Mouse (Mus musculus) heart, embryonic 14.5 days (tissue): ENCODE data around the gene Cd3e. TPM values are rescaled to one million over a fixed set of nuclear protein-coding genes. Genes with fewer than 3 reads are reported as not detected.

Experiments
- ATAC-seq: fragments of 200-750 bp; cut with Nextera tagmentation; 2 replicates; pipeline ENCODE4 v1.8.0; 2017; ENCODE audit warnings: low read depth, moderate TSS enrichment; ENCODE audit not compliant: insufficient number of reproducible peaks, insufficient read depth, low FRiP score
- H3K27ac ChIP-seq, 2 experiments: fragments of 200-500 bp in 1 of 2; fragments of 300-500 bp in 1 of 2; sonication (generic) in 1 of 2; replicated peaks in 1 of 2; 2 replicates each; pipeline ENCODE4 v1.5.1; 2012 to 2014; ENCODE audit warnings: low read depth in 2 of 2, low read length in 2 of 2, control low read depth in 1 of 2, mild to moderate bottlenecking in 1 of 2, mixed read lengths in 1 of 2; ENCODE audit not compliant: control insufficient read depth in 1 of 2, insufficient read depth in 1 of 2
- H3K27me3 ChIP-seq: fragments of 300-500 bp; sonication (generic); 2 replicates; pipeline ENCODE4 v1.6.1; 2014; ENCODE audit warnings: mild to moderate bottlenecking, low read length, control low read depth; ENCODE audit not compliant: control insufficient read depth, insufficient read depth
- H3K36me3 ChIP-seq: fragments of 300-500 bp; sonication (generic); 2 replicates; pipeline ENCODE4 v1.6.1; 2014; ENCODE audit warnings: mild to moderate bottlenecking, control low read depth, low read length, mixed read lengths; ENCODE audit not compliant: control insufficient read depth, insufficient read depth
- H3K4me1 ChIP-seq, 2 experiments: fragments of 200-500 bp in 1 of 2; fragments of 300-500 bp in 1 of 2; sonication (generic) in 1 of 2; 2 replicates each; pipeline ENCODE4 v1.6.1; 2012 to 2014; ENCODE audit warnings: low read length in 2 of 2, control low read depth in 1 of 2, mixed read lengths in 1 of 2; ENCODE audit not compliant: control insufficient read depth in 2 of 2, insufficient read depth in 2 of 2
- H3K4me2 ChIP-seq: fragments of 300-500 bp; sonication (generic); 2 replicates; pipeline ENCODE4 v1.6.1; 2014; ENCODE audit warnings: mild to moderate bottlenecking, low read length
- H3K4me3 ChIP-seq, 2 experiments: fragments of 200-500 bp in 1 of 2; fragments of 300-500 bp in 1 of 2; sonication (generic) in 1 of 2; 2 replicates each; pipeline ENCODE4 v1.5.1; 2012 to 2014; ENCODE audit warnings: low read length in 2 of 2, mild to moderate bottlenecking in 2 of 2, control low read depth in 1 of 2, low read depth in 1 of 2, moderate library complexity in 1 of 2; ENCODE audit not compliant: control insufficient read depth in 1 of 2, insufficient read depth in 1 of 2
- H3K9ac ChIP-seq: fragments of 300-500 bp; sonication (generic); 2 replicates; pipeline ENCODE4 v1.6.1; 2014; ENCODE audit warnings: mild to moderate bottlenecking, low read length
- H3K9me3 ChIP-seq: fragments of 300-500 bp; sonication (generic); 2 replicates; pipeline ENCODE4 v1.6.1; 2016; ENCODE audit warnings: low read length, control low read depth; ENCODE audit not compliant: control insufficient read depth
- WGBS: fragments of 180-500 bp; shearing (Covaris S2); extraction: QIAGEN DNeasy Blood & Tissue Kit; methylation state at CpG from one replicate; pipeline ENCODE4 v1.1.7; 2014; 5-methylcytosine and 5-hydroxymethylcytosine counted together
- polyA plus RNA-seq: library from polyadenylated mRNA; unstranded; fragments of >200 nt; fragmentation: Nextera tagmentation; extraction: Ambion mirVana; gene quantifications from 2 replicates; pipeline ENCODE4 v1.2.1, GENCODE M21; 2014

Gene Cd3e
- polyA plus RNA-seq, 1 experiment from 2014 or later: not detected

DNA sequence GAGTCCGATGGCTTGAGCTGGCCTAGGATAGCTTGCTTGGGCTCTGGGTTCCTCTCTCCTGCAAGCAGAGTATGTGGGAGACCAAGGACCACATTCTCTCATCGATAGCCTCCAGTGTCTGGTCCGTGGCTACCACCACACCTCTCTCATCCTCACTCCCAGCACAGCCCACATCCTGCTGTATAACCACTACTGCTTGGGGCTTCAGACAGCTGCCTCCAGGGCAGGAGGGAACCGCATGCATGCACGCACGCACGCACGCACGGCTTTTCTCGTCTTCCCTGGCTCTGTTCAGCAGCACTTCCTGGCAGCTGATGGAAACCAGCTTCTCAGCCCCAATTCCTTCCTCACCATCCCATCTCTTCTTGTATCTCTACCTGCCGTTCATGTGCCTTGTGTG is 11.3 kb downstream of the Cd3e start:
- Histone ChIP-seq H3K9ac (no peak overlapping the region), H3K27me3 (0 out of 2 replicates have a peak, but pooled peaks cover 4% of the 10 kb centered on the region), H3K4me2 (no peak overlapping the region), H3K9me3 (no peaks in the 10 kb centered on the region), H3K4me3 (no peak overlapping the region), H3K36me3 (no peaks in the 10 kb centered on the region), H3K27ac (no peak overlapping the region), H3K4me1 (no peaks in the 10 kb centered on the region)
- 71% methylated on average over 11 of the region's 11 CpGs for WGBS
- ATAC-seq: no peak

DNA sequence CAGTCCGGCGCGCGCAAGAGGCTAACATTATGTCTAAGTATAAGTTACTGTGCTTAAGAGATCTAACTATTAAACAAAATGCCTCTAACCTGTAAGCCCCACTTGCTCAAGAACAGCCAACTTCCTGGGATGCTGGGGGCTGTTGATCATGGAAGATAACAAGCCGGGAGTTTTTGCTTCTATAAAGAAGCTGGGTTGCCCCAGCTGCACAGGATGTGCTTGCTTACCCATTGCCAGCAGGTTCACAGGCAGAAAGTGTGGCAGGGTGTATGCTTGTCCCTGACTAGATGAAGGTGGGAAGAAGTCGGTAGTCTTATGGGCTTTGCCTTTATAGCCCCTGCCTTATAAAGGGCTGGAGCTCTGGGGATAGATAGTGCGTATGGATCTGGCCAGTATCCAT is 12.8 kb downstream of the Cd3e start:
- Histone ChIP-seq H3K4me1 (no peaks in the 10 kb centered on the region), H3K4me3 (no peak overlapping the region), H3K36me3 (no peaks in the 10 kb centered on the region), H3K27me3 (no peaks in the 10 kb centered on the region), H3K9me3 (no peaks in the 10 kb centered on the region), H3K27ac (no peak overlapping the region), H3K4me2 (no peak overlapping the region), H3K9ac (no peak overlapping the region)
- WGBS: 87% methylated on average over 7 of the region's 7 CpGs
- ATAC-seq: no peak

DNA sequence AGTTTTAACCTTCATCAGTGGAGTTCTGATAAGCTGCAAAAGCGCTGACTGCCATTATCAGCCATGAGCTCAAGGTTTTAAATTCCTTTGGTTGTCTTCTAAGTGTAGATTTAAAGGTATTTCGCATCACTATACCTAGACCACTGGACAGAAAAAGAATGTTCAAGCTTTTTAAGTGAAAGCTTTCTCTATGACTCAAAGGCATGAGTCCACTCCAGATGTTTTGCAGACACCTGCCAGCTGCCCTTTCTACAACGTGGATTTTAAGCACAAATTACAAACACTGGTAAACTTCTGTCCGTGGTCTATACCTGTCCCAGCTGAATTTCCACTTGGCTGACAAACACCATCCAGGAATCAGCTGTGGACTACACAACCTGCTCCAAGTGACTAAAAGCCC is 14.5 kb downstream of the Cd3e start:
- no peak for ATAC-seq
- WGBS: 53% methylated on average over 4 of the region's 4 CpGs
- Histone ChIP-seq H3K27ac (no peak overlapping the region), H3K4me3 (no peak overlapping the region), H3K9ac (no peak overlapping the region), H3K4me1 (no peaks in the 10 kb centered on the region), H3K27me3 (no peaks in the 10 kb centered on the region), H3K9me3 (no peaks in the 10 kb centered on the region), H3K4me2 (no peak overlapping the region), H3K36me3 (no peaks in the 10 kb centered on the region)

DNA sequence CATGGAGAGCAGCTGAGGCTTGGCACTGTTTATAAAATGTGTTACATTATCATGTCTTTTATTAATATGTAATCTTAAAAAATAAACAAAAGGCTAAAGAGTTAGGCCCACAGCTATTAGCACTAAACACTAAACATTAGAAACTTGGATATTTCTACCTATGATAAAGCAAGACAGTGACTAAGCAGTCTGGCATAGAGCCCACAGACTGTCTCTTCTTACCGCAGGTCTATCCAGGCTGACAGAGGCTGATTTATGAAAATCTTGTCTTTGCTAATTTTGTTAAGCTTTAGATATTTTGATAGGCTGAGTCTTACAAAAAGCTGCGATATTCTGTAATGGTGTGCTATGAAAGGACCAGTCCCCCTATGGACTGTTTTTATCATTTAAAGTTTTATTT is 16.2 kb downstream of the Cd3e start:
- H3K4me3 ChIP-seq: no peak overlapping the region
- H3K9me3 ChIP-seq: no peaks in the 10 kb centered on the region
- H3K4me2 ChIP-seq: no peak overlapping the region
- H3K27me3 ChIP-seq: no peaks in the 10 kb centered on the region
- 85% methylated on average over 2 of the region's 2 CpGs for WGBS
- no peaks in the 10 kb centered on the region for H3K4me1 ChIP-seq
- H3K36me3 ChIP-seq: no peaks in the 10 kb centered on the region
- H3K9ac ChIP-seq: no peak overlapping the region
- H3K27ac ChIP-seq: no peak overlapping the region
- ATAC-seq: no peak

DNA sequence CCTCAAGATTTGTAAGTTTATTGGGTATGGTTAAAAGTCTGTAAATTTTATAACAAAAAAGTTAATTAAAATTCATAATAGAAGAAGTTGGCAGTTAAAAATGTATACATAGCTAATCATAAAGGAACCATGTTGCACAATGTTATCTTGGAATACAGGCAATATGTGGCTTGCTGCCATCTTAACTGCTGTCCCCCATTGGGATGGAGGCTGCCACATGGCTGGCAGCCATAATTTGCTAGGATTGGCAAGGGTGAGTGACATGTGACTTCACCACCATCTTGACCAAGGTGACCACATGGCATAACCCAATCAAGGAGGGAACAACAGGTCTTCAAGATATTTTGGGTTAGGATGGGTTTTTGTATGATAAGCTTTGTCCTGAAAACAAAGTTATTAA is 17.2 kb downstream of the Cd3e start:
- Histone ChIP-seq H3K9me3 (no peaks in the 10 kb centered on the region), H3K4me2 (no peak overlapping the region), H3K4me1 (no peaks in the 10 kb centered on the region), H3K36me3 (no peaks in the 10 kb centered on the region), H3K4me3 (no peak overlapping the region), H3K27ac (no peak overlapping the region), H3K9ac (no peak overlapping the region), H3K27me3 (no peaks in the 10 kb centered on the region)
- no peak for ATAC-seq

DNA sequence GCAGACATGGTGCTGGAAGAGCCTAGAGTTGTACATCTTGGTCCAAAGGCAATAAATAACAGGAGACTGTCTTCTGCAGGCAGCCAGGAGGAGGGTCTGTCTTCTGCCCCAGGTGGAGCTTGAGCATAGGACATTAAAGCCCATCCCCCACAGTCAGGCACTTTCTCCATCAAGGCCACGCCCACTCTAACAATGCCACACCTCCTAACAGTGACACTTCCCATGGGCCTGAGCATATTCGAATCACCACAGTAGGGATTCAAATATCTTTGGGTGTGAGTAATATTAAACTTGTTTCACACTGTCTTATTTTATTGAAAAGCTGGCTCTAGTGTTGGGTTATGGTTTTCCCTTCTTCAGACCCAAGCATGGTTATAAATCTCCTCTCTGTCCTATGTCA is 17.6 kb downstream of the Cd3e start:
- Histone ChIP-seq H3K4me3 (no peak overlapping the region), H3K27me3 (no peaks in the 10 kb centered on the region), H3K4me2 (no peak overlapping the region), H3K4me1 (no peaks in the 10 kb centered on the region), H3K9me3 (no peaks in the 10 kb centered on the region), H3K36me3 (no peaks in the 10 kb centered on the region), H3K27ac (no peak overlapping the region), H3K9ac (no peak overlapping the region)
- ATAC-seq: no peak
- WGBS: 73% methylated on average over 2 of the region's 2 CpGs

DNA sequence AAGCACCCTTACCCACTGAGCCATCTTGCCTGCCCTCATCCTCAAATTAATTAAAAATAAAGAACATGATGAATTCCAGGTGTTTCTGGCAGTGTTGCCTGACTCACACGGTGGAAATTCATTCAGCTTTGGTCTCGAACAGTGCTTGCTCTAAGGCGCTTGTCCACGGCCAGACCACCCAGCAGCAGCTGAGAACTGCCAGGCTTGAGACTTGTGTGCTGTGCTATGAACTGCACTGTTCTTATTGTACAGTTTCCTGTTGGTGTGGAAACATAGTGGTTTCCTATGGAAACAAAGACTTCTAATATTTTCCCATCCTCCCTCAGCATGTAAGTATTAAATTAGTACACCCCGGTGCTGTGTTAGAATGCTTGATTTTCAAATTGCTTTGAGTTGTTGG is 22.5 kb downstream of the Cd3e start:
- H3K36me3 ChIP-seq: no peaks in the 10 kb centered on the region
- no peaks in the 10 kb centered on the region for H3K9me3 ChIP-seq
- no peak overlapping the region for H3K9ac ChIP-seq
- no peak for ATAC-seq
- no peak overlapping the region for H3K4me3 ChIP-seq
- H3K27ac ChIP-seq: no peak overlapping the region
- 60% methylated on average over 5 of the region's 5 CpGs for whole genome bisulfite sequencing
- no peaks in the 10 kb centered on the region for H3K27me3 ChIP-seq
- no peak overlapping the region for H3K4me2 ChIP-seq
- peaks cover 2 to 6% of the 10 kb centered on the region in 2 experiments; a peak in 1 of 4 replicates for H3K4me1 ChIP-seq

DNA sequence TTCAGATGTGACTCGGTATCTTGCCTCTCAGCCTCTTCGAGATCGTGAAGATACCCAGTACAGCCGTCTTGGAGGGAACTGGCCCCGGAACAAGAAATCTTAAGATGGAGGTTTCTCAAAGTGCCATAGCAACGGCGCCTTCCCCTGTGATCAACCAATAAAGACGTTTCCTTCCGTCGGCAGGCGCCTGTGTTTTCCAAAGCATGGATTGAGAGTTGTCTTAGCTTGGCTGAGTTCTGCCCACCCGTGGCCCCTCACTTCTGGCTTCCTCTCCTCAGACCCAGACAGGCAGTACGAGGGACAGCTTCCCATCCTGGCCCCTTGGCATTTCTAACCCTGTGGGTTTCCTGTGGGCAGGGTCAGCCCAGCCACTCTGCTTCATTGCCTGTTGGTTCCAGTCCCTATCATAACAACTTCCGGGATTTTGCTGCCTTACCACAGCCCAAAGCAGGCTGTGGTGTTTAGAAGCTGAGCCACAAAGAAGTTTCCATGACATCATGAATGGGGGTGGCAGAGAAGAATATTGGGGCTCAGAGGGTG is 23.1 kb downstream of the Cd3e start:
- ATAC-seq: no peak
- H3K4me3 ChIP-seq: no peak overlapping the region
- WGBS: 56% methylated on average over 14 of the region's 14 CpGs

More for the DNA sequence above, 23.1 kb downstream of the Cd3e start:
- H3K4me2 ChIP-seq: peak overlapping the region; percentile 29
- no peaks in the 10 kb centered on the region for H3K27me3 ChIP-seq
- H3K9ac ChIP-seq: no peak overlapping the region
- H3K9me3 ChIP-seq: no peaks in the 10 kb centered on the region
- H3K27ac ChIP-seq: no peak overlapping the region
- peaks cover 2 to 6% of the 10 kb centered on the region in 2 experiments; a peak in 1 of 4 replicates for H3K4me1 ChIP-seq
- H3K36me3 ChIP-seq: no peaks in the 10 kb centered on the region
